Mouse (Mus musculus) spleen, adult 18-20 months (tissue): ENCODE results near the gene Ube2n.

ENCODE experiments used
- DNase-seq, 2 experiments: peaks; one replicate each; pipeline ENCODE4 v3.0.0; 2022; ENCODE audit warnings: mixed read lengths in 2 of 2

Ube2n gene

GRCm38 (mm10) chr10:95514656-95515292 lies at the start of gene Ube2n:
Gene Ube2n (plus strand): TSS chr10:95515145.
- DNase-seq, result peak; percentile 94 to 98

- DNase-seq, result no peak
These were observed 49.5 kb upstream of the Ube2n start for GRCm38 (mm10) chr10:95465485-95465896.

- no peak for DNase-seq
These were observed 46.1 kb upstream of the Ube2n start for GRCm38 (mm10) chr10:95468894-95469293.

- DNase-seq, result no peak
These were observed 43.8 kb upstream of the Ube2n start for GRCm38 (mm10) chr10:95471186-95471585.

GRCm38 (mm10) chr10:95471889-95472547 lies 42.9 kb upstream of the Ube2n start:
- DNase-seq, result no peak

GRCm38 (mm10) chr10:95475923-95476322 lies 39.0 kb upstream of the Ube2n start:
- DNase-seq, result peak; percentile 55 to 75

GRCm38 (mm10) chr10:95477516-95477915 lies 37.4 kb upstream of the Ube2n start:
- DNase-seq, result no peak

GRCm38 (mm10) chr10:95489653-95490052 lies 25.3 kb upstream of the Ube2n start:
- DNase-seq, result peak in 1 of 2 experiments; percentile 30

- DNase-seq, result no peak
These were observed 20.7 kb upstream of the Ube2n start for GRCm38 (mm10) chr10:95494268-95494667.

GRCm38 (mm10) chr10:95501033-95501432 lies 13.9 kb upstream of the Ube2n start:
- no peak for DNase-seq

GRCm38 (mm10) chr10:95501463-95502081 lies 13.4 kb upstream of the Ube2n start, which contains the start of gene Mrpl42:
Gene Mrpl42 (minus strand): TSS chr10:95501940.
- peak; percentile 69 to 83 for DNase-seq

GRCm38 (mm10) chr10:95503443-95504235 lies 11.3 kb upstream of the Ube2n start:
- DNase-seq, result no peak

- DNase-seq, result no peak
These were observed 10.6 kb upstream of the Ube2n start for GRCm38 (mm10) chr10:95504341-95504740.

GRCm38 (mm10) chr10:95508126-95508525 lies 6.8 kb upstream of the Ube2n start:
- DNase-seq, result no peak

GRCm38 (mm10) chr10:95508793-95509192 lies 6.2 kb upstream of the Ube2n start:
- DNase-seq, result no peak

GRCm38 (mm10) chr10:95509263-95509662 lies 5.7 kb upstream of the Ube2n start:
- DNase-seq, result no peak

GRCm38 (mm10) chr10:95512635-95513034 lies 2.3 kb upstream of the Ube2n start:
- DNase-seq, result no peak

GRCm38 (mm10) chr10:95513768-95514556 lies 983 bp upstream of the Ube2n start:
- DNase-seq, result no peak

GRCm38 (mm10) chr10:95515293-95515931 lies 467 bp downstream of the Ube2n start:
- peak in 1 of 2 experiments; percentile 56 for DNase-seq

GRCm38 (mm10) chr10:95517656-95518055 lies 2.7 kb downstream of the Ube2n start:
- no peak for DNase-seq

GRCm38 (mm10) chr10:95525037-95525675 lies 10.2 kb downstream of the Ube2n start:
- no peak for DNase-seq
